Mouse (Mus musculus): ENCODE data around the gene Actr2. TPM values are rescaled to one million over a fixed set of nuclear protein-coding genes. Genes with fewer than 3 reads are reported as not detected.
"Not testable (repeated sequence)": the region's sequence is repeated elsewhere in the genome, so short reads cannot be mapped to it uniquely, and the experiment has no call there.

Gene Actr2
- total and polyA plus RNA-seq, 2 experiments from 2014 or later, result 43.3 to 171 TPM

- H3K27me3 ChIP-seq (ENCODE audit: insufficient read depth, low read length), result no peaks in the 10 kb centered on the region
- H3K9me3 ChIP-seq (ENCODE audit: low read length), result no peaks in the 10 kb centered on the region
- no peak overlapping the region for H3K27ac ChIP-seq
- H3K9ac ChIP-seq (replicated peaks; ENCODE audit: low read length), result no peak overlapping the region
- no peak overlapping the region for H3K4me2 ChIP-seq (ENCODE audit: low read depth, low read length)
- ATAC-seq, result no peak
- no peak for TF ChIP-seq CTCF (IDR thresholded peaks at IDR 0.05; ENCODE audit: low read depth)
- WGBS, result 93% methylated on average over 2 of the region's 2 CpGs
- DNase-seq (ENCODE audit: low spot score), result no peak
- no peak overlapping the region for H3K4me3 ChIP-seq (ENCODE audit: low read length)
- H3K36me3 ChIP-seq (ENCODE audit: insufficient read depth, low read length), result no peaks in the 10 kb centered on the region
- H3K4me1 ChIP-seq (ENCODE audit: insufficient read depth, low read length), result no peaks in the 10 kb centered on the region
Observed at GRCm38 (mm10) chr11:20137872-20138271, 25.2 kb upstream of the Actr2 start.

- no peak for DNase-seq (ENCODE audit: low spot score)
- no peaks in the 10 kb centered on the region for H3K36me3 ChIP-seq (ENCODE audit: insufficient read depth, low read length)
- H3K27me3 ChIP-seq (ENCODE audit: insufficient read depth, low read length), result no peaks in the 10 kb centered on the region
- no peak overlapping the region for H3K27ac ChIP-seq
- no peaks in the 10 kb centered on the region for H3K9me3 ChIP-seq (ENCODE audit: low read length)
- ATAC-seq, result no peak
- H3K4me3 ChIP-seq (ENCODE audit: low read length), result no peak overlapping the region
- no peak overlapping the region for H3K4me2 ChIP-seq (ENCODE audit: low read depth, low read length)
- no peaks in the 10 kb centered on the region for H3K4me1 ChIP-seq (ENCODE audit: insufficient read depth, low read length)
- 76% methylated on average over 6 of the region's 6 CpGs for WGBS
- no peak overlapping the region for H3K9ac ChIP-seq (replicated peaks; ENCODE audit: low read length)
- no peak for TF ChIP-seq CTCF (IDR thresholded peaks at IDR 0.05; ENCODE audit: low read depth)
Observed at GRCm38 (mm10) chr11:20136314-20136713, 23.6 kb upstream of the Actr2 start.

- not testable (repeated sequence) for ATAC-seq; DNase-seq (ENCODE audit: low spot score); H3K4me2 ChIP-seq (ENCODE audit: low read depth, low read length); H3K4me3 ChIP-seq (ENCODE audit: low read length); H3K9me3 ChIP-seq (ENCODE audit: low read length); H3K27me3 ChIP-seq (ENCODE audit: insufficient read depth, low read length); H3K27ac ChIP-seq; H3K4me1 ChIP-seq (ENCODE audit: insufficient read depth, low read length); H3K9ac ChIP-seq (replicated peaks; ENCODE audit: low read length); H3K36me3 ChIP-seq (ENCODE audit: insufficient read depth, low read length)
- 56% methylated on average over 3 of the region's 3 CpGs for WGBS
Observed at GRCm38 (mm10) chr11:20134869-20135268, 22.2 kb upstream of the Actr2 start.

- 67% methylated on average over 1 of the region's 1 CpGs for WGBS
- no peaks in the 10 kb centered on the region for H3K36me3 ChIP-seq (ENCODE audit: insufficient read depth, low read length)
- no peaks in the 10 kb centered on the region for H3K4me1 ChIP-seq (ENCODE audit: insufficient read depth, low read length)
- DNase-seq (ENCODE audit: low spot score) (no peak), ATAC-seq (no peak)
- H3K27ac ChIP-seq, result no peak overlapping the region
- H3K9ac ChIP-seq (replicated peaks; ENCODE audit: low read length), result no peak overlapping the region
- H3K4me3 ChIP-seq (ENCODE audit: low read length), result no peak overlapping the region
- no peaks in the 10 kb centered on the region for H3K9me3 ChIP-seq (ENCODE audit: low read length)
- H3K4me2 ChIP-seq (ENCODE audit: low read depth, low read length), result no peak overlapping the region
- no peaks in the 10 kb centered on the region for H3K27me3 ChIP-seq (ENCODE audit: insufficient read depth, low read length)
- TF ChIP-seq CTCF (IDR thresholded peaks at IDR 0.05; ENCODE audit: low read depth), result no peak
Observed at GRCm38 (mm10) chr11:20133721-20134120, 21.0 kb upstream of the Actr2 start.

- no peak overlapping the region for H3K27ac ChIP-seq
- H3K4me1 ChIP-seq (ENCODE audit: insufficient read depth, low read length), result no peaks in the 10 kb centered on the region
- H3K4me3 ChIP-seq (ENCODE audit: low read length), result no peak overlapping the region
- H3K9me3 ChIP-seq (ENCODE audit: low read length), result no peaks in the 10 kb centered on the region
- WGBS, result 32% methylated on average over 11 of the region's 12 CpGs
- no peaks in the 10 kb centered on the region for H3K36me3 ChIP-seq (ENCODE audit: insufficient read depth, low read length)
- peak; percentile 84 for DNase-seq (ENCODE audit: low spot score)
- peak; percentile 67; the same call in 1 of the 2 replicates for ATAC-seq
- peak; percentile 80 for TF ChIP-seq CTCF (IDR thresholded peaks at IDR 0.05; ENCODE audit: low read depth)
- no peaks in the 10 kb centered on the region for H3K27me3 ChIP-seq (ENCODE audit: insufficient read depth, low read length)
- peak overlapping the region; percentile 18; the same call in 1 of the 2 replicates for H3K4me2 ChIP-seq (ENCODE audit: low read depth, low read length)
- H3K9ac ChIP-seq (replicated peaks; ENCODE audit: low read length), result no peak overlapping the region
Observed at GRCm38 (mm10) chr11:20132955-20133562, 20.3 kb upstream of the Actr2 start.

GRCm38 (mm10) chr11:20126673-20127516, 14.2 kb upstream of the Actr2 start:
- Histone ChIP-seq H3K27ac (no peak overlapping the region), H3K4me2 (ENCODE audit: low read depth, low read length) (no peak overlapping the region), H3K9me3 (ENCODE audit: low read length) (no peaks in the 10 kb centered on the region), H3K27me3 (ENCODE audit: insufficient read depth, low read length) (no peaks in the 10 kb centered on the region), H3K36me3 (ENCODE audit: insufficient read depth, low read length) (no peaks in the 10 kb centered on the region), H3K4me1 (ENCODE audit: insufficient read depth, low read length) (no peaks in the 10 kb centered on the region), H3K4me3 (ENCODE audit: low read length) (no peak overlapping the region), H3K9ac (replicated peaks; ENCODE audit: low read length) (no peak overlapping the region)
- DNase-seq (ENCODE audit: low spot score), result no peak
- WGBS, result 78% methylated on average over 10 of the region's 10 CpGs
- no peak for TF ChIP-seq CTCF (IDR thresholded peaks at IDR 0.05; ENCODE audit: low read depth)
- no peak for ATAC-seq

- no peaks in the 10 kb centered on the region for H3K27me3 ChIP-seq (ENCODE audit: insufficient read depth, low read length)
- DNase-seq (ENCODE audit: low spot score) (no peak), ATAC-seq (no peak)
- WGBS, result 75% methylated on average over 1 of the region's 1 CpGs
- no peak overlapping the region for H3K9ac ChIP-seq (replicated peaks; ENCODE audit: low read length)
- TF ChIP-seq CTCF (IDR thresholded peaks at IDR 0.05; ENCODE audit: low read depth), result no peak
- H3K36me3 ChIP-seq (ENCODE audit: insufficient read depth, low read length), result no peaks in the 10 kb centered on the region
- no peak overlapping the region for H3K27ac ChIP-seq
- H3K4me2 ChIP-seq (ENCODE audit: low read depth, low read length), result no peak overlapping the region
- no peak overlapping the region for H3K4me3 ChIP-seq (ENCODE audit: low read length)
- H3K4me1 ChIP-seq (ENCODE audit: insufficient read depth, low read length), result no peaks in the 10 kb centered on the region
- H3K9me3 ChIP-seq (ENCODE audit: low read length), result no peaks in the 10 kb centered on the region
Observed at GRCm38 (mm10) chr11:20125423-20125822, 12.7 kb upstream of the Actr2 start.
